Mouse (Mus musculus): ENCODE measurements at regions not wholly inside any gene's neighbourhood (a gene's known extent, or its start where the extent isn't known, plus 50 kb on each side); places are given as distances from the start of the nearest gene placed in this dataset.

DNA sequence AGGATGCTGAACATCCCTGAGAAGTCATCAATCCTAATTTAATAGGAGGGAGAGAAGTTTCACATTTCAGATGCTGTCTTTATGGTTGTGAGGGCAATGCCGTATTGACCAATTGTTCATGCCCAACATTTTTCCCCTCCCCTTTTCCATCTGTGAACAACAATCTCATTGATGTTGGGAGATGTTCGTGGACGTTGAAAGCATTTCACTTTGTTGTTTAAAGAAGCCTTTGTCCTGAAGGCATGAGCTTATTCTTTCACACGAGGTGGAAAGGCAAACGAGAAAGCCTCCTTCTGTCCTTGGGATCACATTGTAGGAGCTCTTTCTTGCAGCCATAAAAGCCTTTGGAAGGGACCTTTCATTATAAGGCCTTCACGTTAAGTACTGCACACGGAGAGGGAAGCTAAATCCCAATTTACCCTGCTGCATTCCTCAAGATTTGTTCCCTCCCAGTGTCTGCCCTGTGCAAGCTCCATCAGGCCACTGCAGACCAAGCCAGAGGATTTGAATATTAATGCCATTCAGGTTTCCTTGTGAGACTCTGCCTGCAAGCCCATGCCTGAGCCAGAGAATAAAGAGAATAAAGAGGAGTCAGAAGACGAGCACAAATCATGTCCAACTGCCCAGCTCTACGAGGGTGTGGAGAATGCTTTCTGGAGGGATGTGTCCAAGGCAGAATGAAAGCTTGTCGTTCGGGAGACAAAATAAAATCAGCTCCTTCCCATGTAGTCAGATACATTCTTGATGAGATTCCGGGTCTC is 195.4 kb downstream of the Tmem38b start:
- DNase-seq (ENCODE audit: extremely low spot score in 1 of 2, low spot score in 2 of 2), result no peak
- intact Hi-C loops (cut with DNase I), result no loop called here

DNA sequence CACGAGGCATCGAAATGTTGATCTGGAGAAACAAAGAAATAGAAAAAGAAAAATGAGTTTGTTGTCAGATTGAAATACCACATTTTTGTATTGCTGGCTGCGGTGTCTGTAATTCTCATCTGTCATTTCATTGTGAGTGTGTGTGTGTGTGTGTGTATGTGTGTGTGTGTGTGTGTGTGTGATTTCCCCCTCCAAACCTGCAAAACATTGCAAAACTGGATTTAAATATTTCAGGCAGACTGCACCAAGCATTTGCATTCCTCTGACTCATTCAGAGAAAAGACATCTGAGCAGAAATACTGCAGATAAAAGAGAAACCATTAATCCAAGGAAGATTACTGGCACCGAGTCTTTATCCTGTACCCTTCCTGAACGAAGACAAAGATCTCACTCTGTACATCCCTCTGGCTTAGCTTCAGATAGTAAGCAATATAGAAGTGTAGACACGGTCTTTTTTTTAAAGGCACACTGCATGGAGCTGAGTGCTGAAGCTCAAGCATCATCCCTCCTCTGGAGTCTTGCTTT is 196.1 kb downstream of the Tmem38b start:
- DNase-seq (ENCODE audit: extremely low spot score in 1 of 2, low spot score in 2 of 2), result no peak
- intact Hi-C loops (cut with DNase I), result no loop called here

DNA sequence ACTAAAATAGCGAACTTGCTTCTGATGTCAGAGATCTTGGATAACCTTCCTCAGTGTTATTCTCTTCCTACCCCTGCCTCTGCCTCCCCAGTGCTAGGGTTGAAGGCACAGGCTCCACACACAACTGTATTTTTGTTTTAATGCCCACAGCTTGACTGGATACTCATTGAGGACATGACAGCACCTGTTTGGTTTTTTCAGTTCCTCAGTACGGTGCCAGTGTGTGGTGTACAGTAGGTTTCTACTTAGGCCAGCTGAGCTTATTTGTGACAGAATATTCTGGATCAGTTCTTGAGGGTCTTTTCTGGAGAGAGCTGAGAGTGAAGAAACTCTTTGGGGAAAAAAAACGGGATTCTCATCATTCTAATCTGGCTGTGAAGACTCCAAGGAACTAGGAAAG is 201.1 kb downstream of the Tmem38b start:
- DNase-seq (ENCODE audit: extremely low spot score in 1 of 2, low spot score in 2 of 2), result no peak
- intact Hi-C loops (cut with DNase I), result no loop called here

DNA sequence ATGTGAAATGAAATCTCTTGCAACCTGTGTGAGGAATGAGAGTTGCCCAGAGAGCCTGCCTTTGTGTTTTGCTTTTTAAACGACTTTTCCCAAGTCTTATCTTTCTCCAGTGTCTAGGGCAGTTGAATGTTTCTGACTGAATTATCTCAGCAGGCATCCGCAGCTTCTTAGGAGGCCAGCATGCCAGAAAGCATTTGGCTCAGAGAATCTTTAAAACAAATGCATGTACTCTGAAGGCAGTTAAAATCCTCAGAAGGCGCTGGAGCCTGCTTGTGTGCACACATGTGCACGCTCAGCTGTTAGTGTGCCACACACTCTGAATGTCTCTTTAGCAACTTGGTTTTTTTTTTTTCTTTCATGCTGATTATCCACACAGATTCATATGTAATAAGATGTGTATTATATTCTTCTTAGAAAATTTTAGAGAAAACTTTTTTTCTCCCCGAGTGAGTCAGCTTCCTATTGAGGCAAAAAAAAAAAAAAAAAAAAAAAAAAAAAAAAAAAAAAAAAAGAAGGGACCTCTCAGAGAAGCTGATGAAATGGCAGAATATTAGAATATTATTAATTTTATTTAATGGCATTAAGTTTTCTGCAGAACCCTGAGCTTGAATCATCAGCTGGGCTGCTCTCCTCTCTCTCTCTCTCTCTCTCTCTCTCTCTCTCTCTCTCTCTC is 201.9 kb downstream of the Tmem38b start:
- intact Hi-C loops (cut with DNase I), result no loop called here
- DNase-seq (ENCODE audit: extremely low spot score in 1 of 2, low spot score in 2 of 2), result no peak

DNA sequence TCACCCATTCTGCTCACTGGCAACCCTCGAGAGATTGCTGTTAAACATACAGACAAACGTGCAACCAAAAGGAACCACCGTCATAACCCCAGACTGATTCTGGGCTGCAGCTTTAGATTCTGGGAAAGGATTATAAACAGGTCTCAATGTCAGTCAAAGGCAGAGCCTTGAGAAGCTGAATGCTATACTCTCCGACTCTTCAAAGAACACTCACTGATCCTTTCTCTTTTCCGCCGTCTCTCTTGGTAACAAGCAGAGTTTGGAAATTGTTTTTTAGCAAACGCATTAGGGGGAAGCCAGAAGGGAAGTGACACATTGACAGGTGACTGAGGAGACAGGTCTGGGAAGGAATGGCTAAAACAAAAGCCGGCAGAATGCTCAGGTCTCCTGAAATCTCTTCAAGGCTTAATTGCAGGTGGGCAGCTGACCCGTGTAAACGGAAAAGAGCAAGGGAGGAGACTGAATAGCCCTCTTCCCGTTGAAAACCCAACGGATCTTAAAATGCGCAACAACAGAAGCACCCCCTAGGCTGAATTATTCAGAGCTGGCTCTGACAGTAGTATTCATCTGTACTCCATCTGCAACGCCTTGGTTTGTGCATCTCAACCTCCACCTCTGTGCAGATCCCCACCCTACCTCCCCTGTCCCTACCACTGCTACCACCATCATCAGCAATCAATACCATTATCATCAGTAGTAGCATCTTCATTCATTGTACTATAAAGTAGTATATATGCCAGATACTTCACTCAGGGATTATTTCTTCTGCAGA is 219.6 kb downstream of the Tmem38b start:
- intact Hi-C loops (cut with DNase I), result no loop called here
- no peak for DNase-seq (ENCODE audit: extremely low spot score in 1 of 2, low spot score in 2 of 2)

DNA sequence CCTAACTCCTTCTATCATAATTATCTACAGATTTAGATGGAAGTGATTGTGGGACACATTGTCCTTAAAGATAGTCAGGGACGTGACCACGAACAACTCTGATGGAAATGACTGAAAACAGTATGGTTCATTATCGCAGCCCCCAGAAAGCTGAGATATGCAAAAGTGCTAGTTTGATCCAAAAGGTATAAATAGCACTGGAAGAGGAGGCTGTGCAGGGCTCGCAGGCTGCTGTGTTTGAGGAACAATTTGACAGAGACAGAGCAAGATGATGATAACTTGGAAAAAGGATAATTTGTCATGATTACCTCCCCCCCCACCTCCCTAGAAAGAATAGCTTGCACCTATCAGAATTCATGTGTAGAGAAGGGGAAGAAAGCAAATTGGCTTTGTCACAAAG is 238.5 kb downstream of the Tmem38b start:
- intact Hi-C loops (cut with DNase I), result loop anchor here (10.0 kb wide), 1 partner anchor 880 kb away; the partner anchor contains the start of gene Zfp462
- DNase-seq (ENCODE audit: extremely low spot score in 1 of 2, low spot score in 2 of 2), result no peak

DNA sequence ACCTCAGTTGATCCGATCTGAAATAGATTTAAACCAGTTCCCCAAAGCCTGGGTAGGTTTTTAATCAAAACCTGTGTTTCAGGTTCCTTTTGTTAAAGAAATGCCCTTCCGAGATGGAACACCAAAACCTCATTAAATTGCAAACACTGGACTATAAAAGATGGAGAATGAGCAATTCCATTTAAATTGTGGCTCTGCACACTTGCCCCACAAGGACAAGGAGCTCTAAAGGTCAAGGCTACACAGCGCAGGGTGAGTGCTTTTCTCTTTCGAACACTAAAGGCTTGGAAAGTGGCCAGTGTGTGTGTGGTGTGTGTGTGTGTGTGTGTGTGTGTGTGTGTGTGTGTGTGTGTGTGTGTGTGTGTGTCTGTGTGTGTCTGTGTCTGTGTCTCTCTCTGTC is 246.1 kb downstream of the Tmem38b start:
- DNase-seq (ENCODE audit: extremely low spot score in 1 of 2, low spot score in 2 of 2), result no peak
- intact Hi-C loops (cut with DNase I), result no loop called here

DNA sequence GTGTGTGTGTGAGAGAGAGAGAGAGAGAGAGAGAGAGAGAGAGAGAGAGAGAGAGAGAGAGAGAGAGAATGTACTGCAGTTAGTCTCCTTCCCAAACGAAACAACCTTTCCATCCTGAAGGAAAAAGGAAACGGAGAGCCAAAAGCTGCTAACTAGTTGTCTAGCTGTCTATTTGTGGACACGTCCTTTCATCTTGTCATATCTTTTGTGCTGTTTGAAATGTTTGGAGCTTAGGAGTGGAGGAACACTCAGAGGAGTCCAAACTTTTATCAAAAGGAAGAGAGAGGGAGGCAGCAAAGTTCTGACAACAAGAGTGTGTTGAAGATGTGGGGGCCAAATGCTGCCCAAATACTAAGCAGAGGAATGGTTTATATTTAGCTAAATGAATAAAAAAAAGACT is 246.6 kb downstream of the Tmem38b start:
- DNase-seq (ENCODE audit: extremely low spot score in 1 of 2, low spot score in 2 of 2), result no peak
- intact Hi-C loops (cut with DNase I), result no loop called here

DNA sequence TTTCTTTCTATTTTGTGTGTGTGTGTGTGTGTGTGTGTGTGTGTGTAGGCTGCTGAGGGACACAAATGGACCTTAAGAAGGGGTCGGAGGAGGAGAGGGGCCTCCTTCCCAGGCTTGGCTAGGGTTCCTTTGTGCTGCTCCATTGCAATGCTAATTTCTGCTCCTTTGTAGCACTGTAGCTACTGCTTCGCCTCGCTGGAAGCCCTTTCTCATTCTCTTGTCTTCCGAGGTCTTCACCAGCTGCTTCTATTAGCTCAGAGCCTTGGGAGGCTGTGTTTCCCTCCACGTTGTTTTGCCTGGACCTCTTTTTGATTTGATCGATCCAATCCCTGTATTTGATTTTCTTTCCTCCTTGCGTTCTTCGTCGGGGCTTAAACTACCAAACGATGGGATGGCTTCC is 247.1 kb downstream of the Tmem38b start:
- intact Hi-C loops (cut with DNase I), result no loop called here
- DNase-seq (ENCODE audit: extremely low spot score in 1 of 2, low spot score in 2 of 2), result no peak

DNA sequence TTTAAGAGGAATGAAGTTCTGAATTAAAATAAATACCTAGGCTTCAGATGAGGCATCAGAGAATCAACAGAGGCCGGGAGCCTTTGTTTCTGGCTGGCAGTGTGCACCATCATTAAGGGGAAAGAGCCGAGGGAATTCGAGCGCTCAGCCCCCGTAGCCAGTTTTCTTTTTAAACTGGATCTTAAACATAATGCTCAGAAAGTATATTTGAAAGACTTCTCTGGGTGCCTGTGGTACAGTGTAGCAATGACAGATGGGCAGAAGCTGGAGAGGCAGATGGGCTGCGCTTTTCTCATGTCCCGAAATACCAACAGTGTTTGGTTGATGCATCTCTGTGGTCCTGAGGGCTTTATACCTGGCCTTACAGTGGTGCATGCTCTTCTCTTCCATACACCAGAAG is 247.6 kb downstream of the Tmem38b start:
- DNase-seq (ENCODE audit: extremely low spot score in 1 of 2, low spot score in 2 of 2), result peak; percentile 20 to 53
- intact Hi-C loops (cut with DNase I), result no loop called here

DNA sequence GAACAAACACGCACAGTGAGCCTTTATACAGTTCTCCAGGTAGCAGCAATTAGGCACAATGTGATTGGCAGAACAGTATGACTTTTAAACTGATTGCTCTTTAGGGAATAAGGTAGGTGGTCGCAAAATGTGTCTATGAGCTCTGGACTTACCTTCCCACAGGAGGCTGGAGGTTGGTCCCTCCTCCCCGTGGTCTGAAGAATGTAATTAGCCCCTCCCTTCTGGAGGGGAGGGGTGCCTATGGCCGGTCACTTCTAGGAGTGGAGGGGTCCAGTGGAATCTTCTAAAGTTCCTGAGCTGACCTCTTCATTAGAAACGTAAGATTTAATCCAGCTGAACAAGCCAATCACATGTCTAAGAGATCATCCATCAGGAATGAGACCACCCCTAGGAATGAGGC is 248.4 kb downstream of the Tmem38b start:
- intact Hi-C loops (cut with DNase I), result no loop called here
- no peak for DNase-seq (ENCODE audit: extremely low spot score in 1 of 2, low spot score in 2 of 2)

DNA sequence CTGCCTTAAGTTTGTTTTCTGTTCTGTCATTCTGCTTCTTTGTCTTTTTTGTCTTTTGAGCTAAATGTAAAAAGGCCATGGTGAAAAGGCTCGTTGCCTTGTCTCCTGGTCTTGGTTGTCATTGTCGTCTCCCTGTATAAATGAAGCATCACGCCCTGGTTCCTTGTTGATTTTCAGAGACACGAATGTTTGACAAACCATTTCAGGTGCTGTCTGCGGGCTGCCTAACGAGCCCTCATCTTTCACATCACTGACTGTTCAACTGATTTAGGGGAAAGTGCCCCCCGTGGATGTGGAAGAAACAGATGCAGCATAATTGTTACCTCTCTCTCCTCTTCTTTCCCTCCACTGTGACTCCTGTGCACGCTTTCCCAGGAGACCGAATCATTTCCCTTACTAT is 254.7 kb downstream of the Tmem38b start:
- DNase-seq (ENCODE audit: extremely low spot score in 1 of 2, low spot score in 2 of 2), result no peak
- intact Hi-C loops (cut with DNase I), result no loop called here

DNA sequence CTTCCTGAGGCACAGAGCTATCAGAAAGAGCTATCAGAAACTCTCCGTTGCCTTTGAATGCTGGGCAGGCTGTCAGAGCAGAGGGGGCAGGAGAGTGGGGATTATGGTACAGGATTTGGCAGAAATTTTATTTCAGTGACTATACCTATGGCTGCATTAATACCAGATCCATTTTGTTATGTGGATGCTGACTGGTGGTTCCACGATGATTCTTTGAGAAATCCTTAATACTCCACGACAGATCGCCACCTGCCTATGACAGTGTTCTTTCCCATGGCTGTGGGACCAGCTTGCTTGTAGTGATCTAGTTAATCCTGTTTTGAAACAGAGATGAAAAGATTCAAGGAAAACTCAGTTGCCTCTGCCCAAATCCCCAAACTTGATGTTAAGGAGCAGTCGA is 255.6 kb downstream of the Tmem38b start:
- DNase-seq (ENCODE audit: extremely low spot score in 1 of 2, low spot score in 2 of 2), result no peak
- intact Hi-C loops (cut with DNase I), result no loop called here

DNA sequence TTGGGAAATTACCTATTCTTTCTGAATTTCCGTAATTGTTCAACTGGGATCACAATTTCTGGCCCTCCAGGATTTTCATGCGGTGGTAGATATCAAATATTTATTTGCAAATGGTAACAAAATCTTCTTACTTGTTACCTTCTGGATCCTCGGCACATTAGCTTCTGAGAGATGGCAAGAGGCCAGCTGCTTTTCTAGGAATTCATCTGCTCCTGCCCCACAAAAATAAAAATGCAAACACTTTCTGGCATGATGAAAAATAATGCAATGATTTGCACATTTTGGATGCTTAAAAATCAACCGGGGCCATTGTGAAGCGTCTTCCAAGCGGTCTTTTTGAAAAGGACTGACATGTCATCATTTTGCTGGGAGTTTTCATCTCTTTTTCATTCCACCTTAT is 258.9 kb downstream of the Tmem38b start:
- intact Hi-C loops (cut with DNase I), result no loop called here
- DNase-seq (ENCODE audit: extremely low spot score in 1 of 2, low spot score in 2 of 2), result no peak

DNA sequence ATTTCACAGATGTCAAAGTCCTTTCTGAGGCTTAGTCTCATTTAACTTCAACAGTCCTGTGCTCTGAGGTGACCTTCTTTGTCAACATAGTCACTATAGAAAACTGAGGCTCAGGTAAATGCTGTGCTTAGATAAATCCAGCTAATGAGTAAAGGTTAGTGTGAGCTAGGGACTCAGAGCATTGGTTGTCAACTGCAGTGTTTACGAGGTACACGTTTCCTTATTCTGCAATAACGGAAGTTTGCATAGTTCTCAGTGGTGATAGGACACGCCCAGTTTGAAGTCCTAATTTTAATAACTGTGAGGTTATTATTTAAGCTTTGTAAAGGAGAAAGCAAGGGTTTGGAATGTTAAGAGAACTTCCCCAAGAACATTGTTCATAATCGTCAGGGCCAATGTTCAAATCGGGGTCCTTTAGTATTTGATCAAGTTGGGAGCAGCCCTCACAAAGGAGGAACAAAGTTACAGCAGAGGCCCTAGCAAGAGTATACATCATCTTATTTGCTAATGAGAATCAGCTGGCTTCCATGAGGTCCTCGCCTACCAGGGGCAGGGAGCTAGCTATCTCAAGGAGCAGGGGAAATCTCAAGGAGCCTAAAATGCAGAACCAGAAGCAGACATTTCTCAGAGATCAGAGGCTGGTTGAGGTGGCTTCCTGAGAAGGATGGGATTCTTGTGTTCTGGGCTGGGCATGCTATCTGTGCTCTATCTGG is 268.6 kb downstream of the Tmem38b start:
- intact Hi-C loops (cut with DNase I), result no loop called here
- DNase-seq (ENCODE audit: extremely low spot score in 1 of 2, low spot score in 2 of 2), result no peak

DNA sequence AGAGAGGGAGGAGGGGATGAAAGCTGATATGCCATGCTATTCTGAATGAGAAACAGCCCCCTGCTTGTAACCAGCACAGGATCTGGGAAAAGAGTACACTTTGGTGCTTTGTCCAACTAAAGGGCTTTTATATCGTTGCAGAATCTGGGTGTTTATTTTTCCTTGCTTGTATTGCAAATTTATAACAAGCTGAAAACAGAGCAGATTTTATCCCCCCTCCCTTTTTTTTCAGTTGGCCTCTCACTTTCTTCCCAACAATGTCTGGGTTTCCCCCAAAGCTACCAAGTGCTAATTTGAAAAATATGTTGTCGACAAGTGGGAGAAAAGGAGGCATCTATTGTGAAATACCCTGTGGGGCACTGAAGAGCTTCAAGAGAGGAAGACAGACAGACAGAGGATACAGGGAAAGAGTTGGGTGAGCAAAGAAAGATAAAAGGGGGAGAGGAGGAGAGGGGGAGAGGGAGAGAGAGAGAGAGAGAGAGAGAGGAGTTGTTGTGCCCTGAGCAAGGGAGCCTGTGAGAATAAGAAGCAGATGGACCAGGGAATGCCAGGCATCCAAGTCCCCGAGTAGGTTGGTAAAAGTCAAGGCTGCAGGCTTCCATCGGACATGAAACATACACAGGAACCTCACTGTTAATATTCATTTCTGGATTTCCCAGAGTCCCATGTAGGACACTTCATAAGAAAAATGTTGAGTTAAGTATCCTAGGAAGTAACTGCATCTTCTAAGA is 269.5 kb downstream of the Tmem38b start:
- no peak for DNase-seq (ENCODE audit: extremely low spot score in 1 of 2, low spot score in 2 of 2)
- intact Hi-C loops (cut with DNase I), result no loop called here

DNA sequence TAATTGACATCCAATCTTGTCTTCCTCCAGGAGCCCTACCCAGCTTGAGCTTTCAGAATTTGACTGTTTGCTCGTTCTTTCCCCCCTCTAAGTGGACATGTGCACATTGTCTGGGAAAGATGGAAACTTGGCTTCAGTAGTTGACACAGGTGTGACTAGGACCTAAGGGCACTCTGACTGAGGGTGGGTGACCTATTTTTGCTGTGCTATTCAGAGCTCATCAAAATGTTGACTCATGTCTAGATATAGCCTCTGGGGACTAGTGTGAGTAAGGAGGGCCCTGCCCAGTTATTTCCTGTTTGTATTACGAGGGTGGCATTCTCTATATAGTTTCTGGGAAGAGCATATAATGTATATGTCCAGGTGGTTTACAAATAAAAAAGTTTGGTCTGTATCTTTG is 271.7 kb downstream of the Tmem38b start:
- no peak for DNase-seq (ENCODE audit: extremely low spot score in 1 of 2, low spot score in 2 of 2)
- intact Hi-C loops (cut with DNase I), result no loop called here

DNA sequence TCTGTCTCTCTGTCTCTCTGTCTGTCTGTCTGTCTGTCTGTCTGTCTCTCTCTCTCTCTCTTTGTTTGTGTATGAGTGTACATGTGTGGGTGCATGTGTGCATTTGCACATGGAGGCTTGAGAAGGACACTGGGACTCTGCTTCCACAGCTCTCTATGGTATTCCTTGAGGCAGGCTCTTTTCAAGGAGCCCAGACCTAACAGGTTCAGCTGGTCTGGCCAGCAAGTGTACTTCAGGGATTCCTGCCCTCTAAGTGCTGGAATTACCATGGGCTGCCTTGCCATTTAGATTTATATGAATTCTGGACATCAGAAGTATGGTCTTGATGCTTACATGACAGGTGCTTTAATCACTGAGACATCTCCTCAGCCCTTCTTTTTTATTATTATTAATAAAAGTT is 274.4 kb downstream of the Tmem38b start:
- intact Hi-C loops (cut with DNase I), result no loop called here
- no peak for DNase-seq (ENCODE audit: extremely low spot score in 1 of 2, low spot score in 2 of 2)

DNA sequence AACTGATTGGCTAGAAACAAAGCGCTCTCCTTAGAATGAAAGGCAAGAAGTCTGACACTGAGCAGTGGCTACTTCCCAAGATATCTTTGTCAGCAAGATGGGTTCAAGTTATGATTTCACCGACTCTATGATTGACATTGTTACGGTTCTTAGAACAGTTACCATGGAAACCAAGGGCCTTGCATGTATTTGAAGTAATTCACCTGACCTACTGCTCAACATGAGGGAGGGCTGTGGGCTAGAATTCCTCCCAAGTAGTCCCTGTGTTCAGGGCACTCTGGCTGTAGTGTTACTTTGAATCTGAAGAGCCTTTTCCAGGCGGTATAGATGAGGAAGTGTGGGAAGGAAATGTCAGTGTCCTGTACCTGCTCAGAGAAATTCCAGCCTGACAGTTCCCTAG is 281.1 kb downstream of the Tmem38b start:
- DNase-seq (ENCODE audit: extremely low spot score in 1 of 2, low spot score in 2 of 2), result no peak

More for the DNA sequence above, 281.1 kb downstream of the Tmem38b start:
- intact Hi-C loops (cut with DNase I), result no loop called here

Data from left cerebral cortex, postnatal 10 days (tissue).